Mouse (Mus musculus) ES-E14 (cell line): ENCODE results near the gene Mctp1. TPM values are rescaled to one million over a fixed set of nuclear protein-coding genes. Genes with fewer than 3 reads are reported as not detected.

ENCODE experiments used
- DNase-seq: peaks from one replicate; pipeline ENCODE4 v3.0.0-alpha.2; 2013; ENCODE audit warnings: low read depth, low spot score
- H3K27ac ChIP-seq: 2 replicates; pipeline ENCODE4 v1.5.1; 2012; ENCODE audit warnings: low read depth, mild to moderate bottlenecking, low read length, moderate library complexity, mixed read lengths; ENCODE audit not compliant: poor library complexity, insufficient read depth, severe bottlenecking
- H3K36me3 ChIP-seq: 2 replicates; pipeline ENCODE4 v1.6.1; 2012; ENCODE audit warnings: mild to moderate bottlenecking, low read length, moderate library complexity, mixed read lengths; ENCODE audit not compliant: control insufficient read depth, poor library complexity, insufficient read depth, severe bottlenecking
- H3K4me1 ChIP-seq, 2 experiments: fragments of 150-350 bp in 1 of 2; sonication (generic) in 1 of 2; 2 replicates each; pipeline ENCODE4 v1.6.1; 2012; ENCODE audit warnings: low read length in 2 of 2, mild to moderate bottlenecking in 1 of 2, mixed read lengths in 1 of 2; ENCODE audit not compliant: control insufficient read depth in 2 of 2, insufficient read depth in 2 of 2, poor library complexity in 1 of 2
- H3K4me3 ChIP-seq, 2 experiments: fragments of 150-350 bp in 1 of 2; sonication (generic) in 1 of 2; 2 replicates each; pipeline ENCODE4 v1.5.1; 2012; ENCODE audit warnings: low read length in 2 of 2, low read depth in 1 of 2, mild to moderate bottlenecking in 1 of 2, mixed read lengths in 1 of 2; ENCODE audit not compliant: insufficient read depth in 1 of 2, poor library complexity in 1 of 2, severe bottlenecking in 1 of 2
- H3K9ac ChIP-seq: 2 replicates; pipeline ENCODE4 v1.6.1; 2012; ENCODE audit warnings: low read depth, mild to moderate bottlenecking, low read length, mixed read lengths; ENCODE audit not compliant: poor library complexity, insufficient read depth, severe bottlenecking
- H3K9me3 ChIP-seq: fragments of 150-350 bp; sonication (generic); 2 replicates; pipeline ENCODE4 v1.6.1; 2012; ENCODE audit warnings: low read depth, mild to moderate bottlenecking, low read length; ENCODE audit not compliant: control insufficient read depth, insufficient read depth
- CHD2 ChIP-seq: IDR thresholded peaks from 2 replicates; pipeline ENCODE4 v1.6.1; 2014; ENCODE audit warnings: mild to moderate bottlenecking, low read depth, low read length, inconsistent platforms
- HCFC1 ChIP-seq: IDR thresholded peaks from 2 replicates; pipeline ENCODE4 v1.6.1; 2012; ENCODE audit warnings: low read length, inconsistent platforms, borderline replicate concordance; ENCODE audit not compliant: insufficient read depth
- MAFK ChIP-seq: IDR thresholded peaks from 2 replicates; pipeline ENCODE4 v1.6.1; 2014; ENCODE audit warnings: mild to moderate bottlenecking, low read depth, low read length, inconsistent platforms; ENCODE audit not compliant: insufficient read depth
- ZC3H11A ChIP-seq: IDR thresholded peaks from 2 replicates; pipeline ENCODE4 v1.6.1; 2012; ENCODE audit warnings: low read depth, mild to moderate bottlenecking, inconsistent platforms, low read length, borderline replicate concordance
- ZNF384 ChIP-seq: IDR thresholded peaks from 2 replicates; pipeline ENCODE4 v1.6.1; 2012; ENCODE audit warnings: low read depth, low read length, inconsistent platforms
- in situ Hi-C, 2 experiments: fragments of 600-800 bp; cut with MboI; formaldehyde crosslinking; loops; one replicate each; pipeline ENCODE4 v1.15.1; 2025; ENCODE audit warnings: low sequenced_read_pairs in 2 of 2, inconsistent platforms in 1 of 2; ENCODE audit not compliant: unreplicated experiment in 2 of 2
- total RNA-seq: library from RNA; depleted of rRNA; stranded (reverse); fragments of 300-350 nt; gene quantifications from 2 replicates; pipeline ENCODE4 v1.2.3, GENCODE M21; 2012

Gene Mctp1
- total RNA-seq, 1 experiment: 0.80 TPM

- Histone ChIP-seq H3K4me3 (no peak overlapping the region), H3K27ac (peak overlapping the region; percentile 53; the same call in 1 of the 2 replicates), H3K4me1 (no peaks in the 10 kb centered on the region; a peak in 1 of 4 replicates), H3K36me3 (no peaks in the 10 kb centered on the region; the same call in 1 of the 2 replicates), H3K9ac (no peak overlapping the region), H3K9me3 (no peaks in the 10 kb centered on the region)
- TF ChIP-seq HCFC1 (no peak), MAFK (no peak), ZC3H11A (no peak), ZNF384 (no peak), CHD2 (0 out of 2 replicates have a peak, but pooled peaks have one; percentile 20)
- peak; percentile 42 for DNase-seq
- in situ Hi-C loops: no loop called here
These were observed 143.4 kb downstream of the Mctp1 start for GRCm38 (mm10) chr13:76527751-76528150.

GRCm38 (mm10) chr13:76529915-76530314, 145.6 kb downstream of the Mctp1 start:
- H3K4me3 ChIP-seq: no peak overlapping the region
- in situ Hi-C loops: no loop called here
- TF ChIP-seq ZNF384: no peak
- no peak for TF ChIP-seq MAFK
- no peak for TF ChIP-seq ZC3H11A
- no peak for TF ChIP-seq HCFC1
- no peak for TF ChIP-seq CHD2
- no peak for DNase-seq
- H3K36me3 ChIP-seq: no peaks in the 10 kb centered on the region; the same call in 1 of the 2 replicates
- H3K9me3 ChIP-seq: no peaks in the 10 kb centered on the region
- H3K27ac ChIP-seq: no peak overlapping the region
- no peak overlapping the region for H3K9ac ChIP-seq
- H3K4me1 ChIP-seq: no peaks in the 10 kb centered on the region; a peak in 1 of 4 replicates

GRCm38 (mm10) chr13:76530867-76531504, 146.7 kb downstream of the Mctp1 start:
- no peaks in the 10 kb centered on the region for H3K9me3 ChIP-seq
- DNase-seq: no peak
- TF ChIP-seq CHD2 (no peak), ZC3H11A (no peak), ZNF384 (no peak), HCFC1 (no peak), MAFK (no peak)
- no peaks in the 10 kb centered on the region; a peak in 1 of 4 replicates for H3K4me1 ChIP-seq
- H3K36me3 ChIP-seq: no peaks in the 10 kb centered on the region; the same call in 1 of the 2 replicates
- in situ Hi-C loops: no loop called here
- H3K27ac ChIP-seq: no peak overlapping the region
- H3K9ac ChIP-seq: no peak overlapping the region
- H3K4me3 ChIP-seq: no peak overlapping the region

- Histone ChIP-seq H3K36me3 (no peaks in the 10 kb centered on the region), H3K9ac (no peak overlapping the region), H3K27ac (no peak overlapping the region), H3K4me1 (no peaks in the 10 kb centered on the region), H3K9me3 (no peaks in the 10 kb centered on the region), H3K4me3 (no peak overlapping the region)
- in situ Hi-C loops: no loop called here
- no peak for TF ChIP-seq HCFC1
- no peak for TF ChIP-seq ZNF384
- no peak for TF ChIP-seq ZC3H11A
- no peak for TF ChIP-seq MAFK
- no peak for TF ChIP-seq CHD2
- no peak for DNase-seq
These were observed 163.5 kb downstream of the Mctp1 start for GRCm38 (mm10) chr13:76547854-76548253.

GRCm38 (mm10) chr13:76560918-76561317, 176.6 kb downstream of the Mctp1 start:
- no peaks in the 10 kb centered on the region for H3K9me3 ChIP-seq
- H3K9ac ChIP-seq: no peak overlapping the region
- in situ Hi-C loops: no loop called here
- no peak overlapping the region for H3K27ac ChIP-seq
- TF ChIP-seq CHD2 (no peak), ZNF384 (no peak), MAFK (no peak), HCFC1 (no peak), ZC3H11A (no peak)
- no peak for DNase-seq
- no peak overlapping the region for H3K4me3 ChIP-seq
- H3K36me3 ChIP-seq: no peaks in the 10 kb centered on the region
- no peaks in the 10 kb centered on the region for H3K4me1 ChIP-seq
